Mouse (Mus musculus) kidney, postnatal 0 days (tissue): ENCODE measurements around the gene Olfr796. TPM values are rescaled to one million over a fixed set of nuclear protein-coding genes. Genes with fewer than 3 reads are reported as not detected.

Source experiments
- ATAC-seq: fragments of 200-750 bp; cut with Nextera tagmentation; replicated peaks from 2 replicates; pipeline ENCODE4 v1.8.0; 2017; ENCODE audit warnings: low read depth, moderate number of reproducible peaks, moderate TSS enrichment, moderate library complexity; ENCODE audit not compliant: low FRiP score
- DNase-seq: peaks from one replicate; pipeline ENCODE4 v3.0.0-alpha.2; 2016; ENCODE audit warnings: low spot score
- H3K27ac ChIP-seq: fragments of 300-500 bp; sonication (generic); 2 replicates; pipeline ENCODE4 v1.5.1; 2014; ENCODE audit warnings: mild to moderate bottlenecking
- H3K27me3 ChIP-seq: fragments of 300-500 bp; sonication (generic); 2 replicates; pipeline ENCODE4 v1.6.1; 2014; ENCODE audit warnings: low read length, mixed read lengths; ENCODE audit not compliant: insufficient read depth
- H3K36me3 ChIP-seq: fragments of 300-500 bp; sonication (generic); 2 replicates; pipeline ENCODE4 v1.6.1; 2014; ENCODE audit warnings: low read length, mixed read lengths; ENCODE audit not compliant: insufficient read depth
- H3K4me1 ChIP-seq: fragments of 300-500 bp; sonication (generic); replicated peaks from 2 replicates; pipeline ENCODE4 v1.6.1; 2014; ENCODE audit warnings: antibody characterized with exemption, low read length, mixed read lengths; ENCODE audit not compliant: insufficient read depth
- H3K4me2 ChIP-seq: fragments of 300-500 bp; sonication (generic); 2 replicates; pipeline ENCODE4 v1.6.1; 2014; ENCODE audit warnings: mild to moderate bottlenecking, low read length, moderate library complexity, mixed read lengths
- H3K4me3 ChIP-seq: fragments of 300-500 bp; sonication (generic); replicated peaks from 2 replicates; pipeline ENCODE4 v1.5.1; 2014; ENCODE audit warnings: low read depth, low read length
- H3K9ac ChIP-seq: fragments of 300-500 bp; sonication (generic); 2 replicates; pipeline ENCODE4 v1.6.1; 2014; ENCODE audit warnings: low read depth, low read length
- H3K9me3 ChIP-seq: fragments of 300-500 bp; sonication (generic); replicated peaks from 2 replicates; pipeline ENCODE4 v1.6.1; 2016; ENCODE audit warnings: low read length, inconsistent platforms, mixed read lengths
- CTCF ChIP-seq: IDR thresholded peaks from 2 replicates; pipeline ENCODE4 v1.5.1; 2016; ENCODE audit warnings: antibody characterized with exemption, low read depth, mild to moderate bottlenecking, moderate library complexity
- WGBS: fragments of 180-500 bp; shearing (Covaris S2); extraction: QIAGEN DNeasy Blood & Tissue Kit; methylation state at CpG from one replicate; pipeline ENCODE4 v1.1.7; 2014; 5-methylcytosine and 5-hydroxymethylcytosine counted together
- polyA plus RNA-seq: library from polyadenylated mRNA; unstranded; fragments of >200 nt; fragmentation: Nextera tagmentation; extraction: Ambion mirVana; gene quantifications from 2 replicates; pipeline ENCODE4 v1.2.1, GENCODE M21; 2015

Olfr796 gene
- not detected in 2 replicates for polyA plus RNA-seq

- DNase-seq, result no peak
- no peak within 1 kb of the TSS for H3K27ac ChIP-seq
- no peaks in the 10 kb centered on the region for H3K4me1 ChIP-seq
- no peaks in the 10 kb centered on the region for H3K9me3 ChIP-seq
- WGBS, result 95% methylated on average over 1 of the region's 1 CpGs
- no peaks in the 10 kb centered on the region for H3K27me3 ChIP-seq
- no peaks in the 10 kb centered on the region for H3K36me3 ChIP-seq
- no peak within 1 kb of the TSS for H3K4me3 ChIP-seq
- no peak for TF ChIP-seq CTCF
- no peak within 1 kb of the TSS for H3K9ac ChIP-seq
- no peak within 1 kb of the TSS for H3K4me2 ChIP-seq
- ATAC-seq, result no peak
Measured at GRCm38 (mm10) chr10:129612470-129612869, at the start of gene Olfr796. Gene Olfr796, minus strand, starts transcription at chr10:129612570.

GRCm38 (mm10) chr10:129657394-129657793 lies 45.0 kb upstream of the Olfr796 start, which contains the start of gene Olfr800:
Gene Olfr800, plus strand, starts transcription at chr10:129657694.
- Histone ChIP-seq H3K4me2 (no peak within 1 kb of the TSS), H3K27me3 (no peaks in the 10 kb centered on the region), H3K36me3 (no peaks in the 10 kb centered on the region), H3K27ac (no peak within 1 kb of the TSS), H3K9ac (no peak within 1 kb of the TSS), H3K4me1 (no peaks in the 10 kb centered on the region), H3K9me3 (no peaks in the 10 kb centered on the region), H3K4me3 (no peak within 1 kb of the TSS)
- ATAC-seq, result no peak
- TF ChIP-seq CTCF, result no peak
- DNase-seq, result no peak

GRCm38 (mm10) chr10:129651763-129652162 lies 39.4 kb upstream of the Olfr796 start:
- H3K4me1 ChIP-seq, result no peaks in the 10 kb centered on the region
- H3K4me3 ChIP-seq, result no peak overlapping the region
- no peak overlapping the region for H3K9ac ChIP-seq
- DNase-seq (no peak), ATAC-seq (no peak)
- no peak overlapping the region for H3K4me2 ChIP-seq
- WGBS, result 80% methylated on average over 1 of the region's 1 CpGs
- TF ChIP-seq CTCF, result no peak
- no peak overlapping the region for H3K27ac ChIP-seq
- no peaks in the 10 kb centered on the region for H3K27me3 ChIP-seq
- no peaks in the 10 kb centered on the region for H3K36me3 ChIP-seq
- no peaks in the 10 kb centered on the region for H3K9me3 ChIP-seq

GRCm38 (mm10) chr10:129637184-129637583 lies 24.8 kb upstream of the Olfr796 start, which contains the start of gene Olfr799:
Gene Olfr799, plus strand, starts transcription at chr10:129637484.
- no peak for DNase-seq
- no peak within 1 kb of the TSS for H3K4me3 ChIP-seq
- H3K9me3 ChIP-seq, result no peaks in the 10 kb centered on the region
- H3K4me1 ChIP-seq, result no peaks in the 10 kb centered on the region
- H3K9ac ChIP-seq, result no peak within 1 kb of the TSS
- no peaks in the 10 kb centered on the region for H3K27me3 ChIP-seq
- no peak within 1 kb of the TSS for H3K4me2 ChIP-seq
- TF ChIP-seq CTCF, result no peak
- WGBS, result 26% methylated on average over 1 of the region's 1 CpGs
- no peaks in the 10 kb centered on the region for H3K36me3 ChIP-seq
- ATAC-seq, result no peak
- H3K27ac ChIP-seq, result no peak within 1 kb of the TSS

- no peak for TF ChIP-seq CTCF
- no peak within 1 kb of the TSS for H3K4me2 ChIP-seq
- H3K4me3 ChIP-seq, result no peak within 1 kb of the TSS
- no peak for ATAC-seq
- no peaks in the 10 kb centered on the region for H3K36me3 ChIP-seq
- H3K27ac ChIP-seq, result no peak within 1 kb of the TSS
- no peaks in the 10 kb centered on the region for H3K27me3 ChIP-seq
- no peak within 1 kb of the TSS for H3K9ac ChIP-seq
- no peak for DNase-seq
- H3K4me1 ChIP-seq, result no peaks in the 10 kb centered on the region
- 70% methylated on average over 1 of the region's 1 CpGs for WGBS
- H3K9me3 ChIP-seq, result no peaks in the 10 kb centered on the region
Measured at GRCm38 (mm10) chr10:129627834-129628233, 15.5 kb upstream of the Olfr796 start, which contains the start of gene Olfr798. Gene Olfr798, minus strand, starts transcription at chr10:129627934.

- TF ChIP-seq CTCF, result no peak
- H3K36me3 ChIP-seq, result no peaks in the 10 kb centered on the region
Measured at GRCm38 (mm10) chr10:129623251-129623650, 10.9 kb upstream of the Olfr796 start.

GRCm38 (mm10) chr10:129621724-129622123 lies 9.4 kb upstream of the Olfr796 start:
- Histone ChIP-seq H3K4me1 (no peaks in the 10 kb centered on the region), H3K36me3 (no peaks in the 10 kb centered on the region), H3K4me3 (no peak overlapping the region), H3K9ac (no peak overlapping the region), H3K9me3 (no peaks in the 10 kb centered on the region), H3K4me2 (no peak overlapping the region), H3K27ac (no peak overlapping the region), H3K27me3 (no peaks in the 10 kb centered on the region)
- no peak for TF ChIP-seq CTCF
- 26% methylated on average over 1 of the region's 1 CpGs for WGBS
- ATAC-seq (no peak), DNase-seq (no peak)

More at GRCm38 (mm10) chr10:129623251-129623650, 10.9 kb upstream of the Olfr796 start:
- H3K27ac ChIP-seq, result no peak overlapping the region
- no peaks in the 10 kb centered on the region for H3K27me3 ChIP-seq
- no peak for DNase-seq
- no peaks in the 10 kb centered on the region for H3K4me1 ChIP-seq
- no peak overlapping the region for H3K9ac ChIP-seq
- no peaks in the 10 kb centered on the region for H3K9me3 ChIP-seq
- no peak overlapping the region for H3K4me3 ChIP-seq
- H3K4me2 ChIP-seq, result no peak overlapping the region
- no peak for ATAC-seq
